Mouse (Mus musculus) testis, postnatal 14 days (tissue): ENCODE measurements around the gene Necap2.

Source experiments
- DNase-seq: peaks from one replicate; pipeline ENCODE4 v3.0.0; 2021; ENCODE audit warnings: low spot score

Necap2 gene

GRCm38 (mm10) chr4:141033606-141034549, 44.3 kb downstream of the Necap2 start:
- no peak for DNase-seq

- DNase-seq = no peak
These were observed 46.4 kb downstream of the Necap2 start for GRCm38 (mm10) chr4:141031733-141032132.

GRCm38 (mm10) chr4:141030541-141031206, 47.5 kb downstream of the Necap2 start:
- DNase-seq = no peak

GRCm38 (mm10) chr4:141024992-141025391, 53.2 kb downstream of the Necap2 start:
- no peak for DNase-seq

GRCm38 (mm10) chr4:141024052-141024451, 54.1 kb downstream of the Necap2 start:
- no peak for DNase-seq

GRCm38 (mm10) chr4:141021614-141021929, 56.6 kb downstream of the Necap2 start:
- DNase-seq = no peak

- no peak for DNase-seq
These were observed 57.1 kb downstream of the Necap2 start for GRCm38 (mm10) chr4:141020811-141021613.

- no peak for DNase-seq
These were observed 57.9 kb downstream of the Necap2 start for GRCm38 (mm10) chr4:141020220-141020619.

GRCm38 (mm10) chr4:141017657-141018436, 60.3 kb downstream of the Necap2 start:
- no peak for DNase-seq
